Mouse (Mus musculus): ENCODE data around the gene Atp2b4. TPM values are rescaled to one million over a fixed set of nuclear protein-coding genes. Genes with fewer than 3 reads are reported as not detected.

The Atp2b4 gene
- polyA plus RNA-seq, 1 experiment from 2014 or later = 5.8 TPM

GRCm38 (mm10) chr1:133751621-133752020 lies 49.2 kb downstream of the Atp2b4 start:
- Histone ChIP-seq H3K4me3 (ENCODE audit: low read depth, low read length) (no peak overlapping the region), H3K36me3 (ENCODE audit: control insufficient read depth, insufficient read depth, low read length) (no peaks in the 10 kb centered on the region), H3K9ac (ENCODE audit: low read length) (no peak overlapping the region), H3K27me3 (ENCODE audit: control insufficient read depth, insufficient read depth, low read length) (no peaks in the 10 kb centered on the region), H3K27ac (replicated peaks; ENCODE audit: low read depth, low read length) (no peak overlapping the region), H3K9me3 (ENCODE audit: control insufficient read depth, low read length) (no peaks in the 10 kb centered on the region), H3K4me1 (ENCODE audit: control insufficient read depth, insufficient read depth, low read length) (no peaks in the 10 kb centered on the region), H3K4me2 (ENCODE audit: low read depth, severe bottlenecking) (no peak overlapping the region)
- ATAC-seq (ENCODE audit: insufficient number of reproducible peaks, low FRiP score, low TSS enrichment, low read depth) = no peak
- WGBS = 74% methylated on average over 3 of the region's 3 CpGs
- no peak for DNase-seq (ENCODE audit: low spot score)

- Histone ChIP-seq H3K4me1 (ENCODE audit: control insufficient read depth, insufficient read depth, low read length) (no peaks in the 10 kb centered on the region; the same call in 1 of the 2 replicates), H3K9me3 (ENCODE audit: control insufficient read depth, low read length) (no peaks in the 10 kb centered on the region), H3K27me3 (ENCODE audit: control insufficient read depth, insufficient read depth, low read length) (no peaks in the 10 kb centered on the region), H3K4me3 (ENCODE audit: low read depth, low read length) (no peak overlapping the region), H3K9ac (ENCODE audit: low read length) (no peak overlapping the region), H3K4me2 (ENCODE audit: low read depth, severe bottlenecking) (no peak overlapping the region), H3K27ac (replicated peaks; ENCODE audit: low read depth, low read length) (no peak overlapping the region), H3K36me3 (ENCODE audit: control insufficient read depth, insufficient read depth, low read length) (no peaks in the 10 kb centered on the region)
- ATAC-seq (ENCODE audit: insufficient number of reproducible peaks, low FRiP score, low TSS enrichment, low read depth) = no peak
- DNase-seq (ENCODE audit: low spot score) = no peak
- 75% methylated on average over 4 of the region's 4 CpGs for WGBS
These were observed 50.9 kb downstream of the Atp2b4 start for GRCm38 (mm10) chr1:133749954-133750353.

GRCm38 (mm10) chr1:133745078-133745495 lies 55.8 kb downstream of the Atp2b4 start:
- no peak overlapping the region for H3K27ac ChIP-seq (replicated peaks; ENCODE audit: low read depth, low read length)
- WGBS = 62% methylated on average over 9 of the region's 9 CpGs
- H3K9me3 ChIP-seq (ENCODE audit: control insufficient read depth, low read length) = no peaks in the 10 kb centered on the region
- DNase-seq (ENCODE audit: low spot score) = no peak
- no peak overlapping the region for H3K9ac ChIP-seq (ENCODE audit: low read length)
- no peaks in the 10 kb centered on the region for H3K36me3 ChIP-seq (ENCODE audit: control insufficient read depth, insufficient read depth, low read length)
- H3K4me3 ChIP-seq (ENCODE audit: low read depth, low read length) = no peak overlapping the region
- no peak for ATAC-seq (ENCODE audit: insufficient number of reproducible peaks, low FRiP score, low TSS enrichment, low read depth)
- H3K4me2 ChIP-seq (ENCODE audit: low read depth, severe bottlenecking) = no peak overlapping the region
- peaks cover 21% of the 10 kb centered on the region for H3K4me1 ChIP-seq (ENCODE audit: control insufficient read depth, insufficient read depth, low read length)
- no peaks in the 10 kb centered on the region for H3K27me3 ChIP-seq (ENCODE audit: control insufficient read depth, insufficient read depth, low read length)

- no peak for ATAC-seq (ENCODE audit: insufficient number of reproducible peaks, low FRiP score, low TSS enrichment, low read depth)
These were observed 56.2 kb downstream of the Atp2b4 start for GRCm38 (mm10) chr1:133744609-133745008.

DNA sequence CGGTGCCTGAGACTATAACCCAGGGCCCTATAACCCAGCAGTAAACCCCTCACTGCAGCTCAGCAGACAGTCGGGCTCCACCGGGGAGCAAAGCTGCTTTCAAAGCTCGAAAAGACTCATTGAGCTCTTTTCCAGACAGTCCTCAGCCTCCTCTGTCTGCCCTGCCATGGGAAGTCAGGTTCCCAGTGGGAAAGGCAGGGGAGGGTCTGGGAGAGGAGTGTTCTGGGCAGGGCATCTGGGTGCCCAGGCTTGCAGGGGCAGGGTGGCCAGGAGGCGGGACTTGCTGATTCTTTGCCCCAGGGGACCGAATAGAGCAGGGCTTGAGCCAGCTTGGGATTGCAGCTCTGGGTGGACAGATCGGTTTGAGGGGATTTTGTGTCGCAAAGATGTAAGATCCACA lies 58.3 kb downstream of the Atp2b4 start:
- Histone ChIP-seq H3K4me1 (ENCODE audit: control insufficient read depth, insufficient read depth, low read length) (peaks cover 21% of the 10 kb centered on the region), H3K4me2 (ENCODE audit: low read depth, severe bottlenecking) (no peak overlapping the region), H3K27ac (replicated peaks; ENCODE audit: low read depth, low read length) (peak overlapping the region; percentile 68; the same call in 1 of the 2 replicates), H3K27me3 (ENCODE audit: control insufficient read depth, insufficient read depth, low read length) (no peaks in the 10 kb centered on the region), H3K9me3 (ENCODE audit: control insufficient read depth, low read length) (no peaks in the 10 kb centered on the region), H3K9ac (ENCODE audit: low read length) (no peak overlapping the region), H3K4me3 (ENCODE audit: low read depth, low read length) (no peak overlapping the region), H3K36me3 (ENCODE audit: control insufficient read depth, insufficient read depth, low read length) (no peaks in the 10 kb centered on the region)
- no peak for DNase-seq (ENCODE audit: low spot score)
- 19% methylated on average over 8 of the region's 8 CpGs for WGBS
- no peak; the same call in 1 of the 2 replicates for ATAC-seq (ENCODE audit: insufficient number of reproducible peaks, low FRiP score, low TSS enrichment, low read depth)

More at GRCm38 (mm10) chr1:133744609-133745008, 56.2 kb downstream of the Atp2b4 start:
- H3K4me3 ChIP-seq (ENCODE audit: low read depth, low read length) = no peak overlapping the region
- 85% methylated on average over 4 of the region's 4 CpGs for WGBS
- no peak overlapping the region for H3K4me2 ChIP-seq (ENCODE audit: low read depth, severe bottlenecking)
- H3K9ac ChIP-seq (ENCODE audit: low read length) = no peak overlapping the region
- H3K27me3 ChIP-seq (ENCODE audit: control insufficient read depth, insufficient read depth, low read length) = no peaks in the 10 kb centered on the region
- no peak for DNase-seq (ENCODE audit: low spot score)
- H3K27ac ChIP-seq (replicated peaks; ENCODE audit: low read depth, low read length) = no peak overlapping the region
- H3K9me3 ChIP-seq (ENCODE audit: control insufficient read depth, low read length) = no peaks in the 10 kb centered on the region
- H3K36me3 ChIP-seq (ENCODE audit: control insufficient read depth, insufficient read depth, low read length) = no peaks in the 10 kb centered on the region
- peaks cover 21% of the 10 kb centered on the region for H3K4me1 ChIP-seq (ENCODE audit: control insufficient read depth, insufficient read depth, low read length)

DNA sequence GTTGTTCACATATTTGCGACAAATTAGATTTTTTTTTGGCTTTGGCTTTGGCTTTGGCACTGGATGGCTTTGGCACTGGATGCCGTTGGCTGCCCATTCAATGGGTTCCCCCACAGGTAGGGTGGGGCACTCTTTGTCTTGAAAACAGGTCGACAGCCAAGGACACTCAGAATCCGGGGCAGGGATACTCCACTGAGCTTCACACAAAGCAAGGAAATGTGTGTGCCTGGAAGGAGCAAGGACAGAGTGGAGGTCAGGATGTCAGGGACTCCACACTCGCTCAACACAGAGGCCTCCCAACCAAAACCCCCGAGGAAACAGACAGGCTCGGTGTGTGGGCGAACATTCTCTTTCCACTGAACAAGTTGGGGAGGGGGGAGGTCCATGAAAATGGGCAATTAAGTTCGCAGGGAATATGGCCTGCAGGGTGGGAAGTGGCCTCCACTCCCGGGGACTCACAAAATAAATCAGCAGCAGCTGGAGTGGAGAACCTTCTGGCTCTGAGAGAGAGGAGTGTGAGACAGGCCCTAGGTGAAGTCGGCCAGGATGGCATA lies 58.9 kb downstream of the Atp2b4 start:
- Histone ChIP-seq H3K4me3 (ENCODE audit: low read depth, low read length) (no peak overlapping the region), H3K27ac (replicated peaks; ENCODE audit: low read depth, low read length) (peak overlapping the region; percentile 68; the same call in 1 of the 2 replicates), H3K4me1 (ENCODE audit: control insufficient read depth, insufficient read depth, low read length) (peaks cover 21% of the 10 kb centered on the region), H3K36me3 (ENCODE audit: control insufficient read depth, insufficient read depth, low read length) (no peaks in the 10 kb centered on the region; the same call in 1 of the 2 replicates), H3K27me3 (ENCODE audit: control insufficient read depth, insufficient read depth, low read length) (no peaks in the 10 kb centered on the region), H3K4me2 (ENCODE audit: low read depth, severe bottlenecking) (no peak overlapping the region), H3K9ac (ENCODE audit: low read length) (no peak overlapping the region), H3K9me3 (ENCODE audit: control insufficient read depth, low read length) (no peaks in the 10 kb centered on the region)
- peak; percentile 68 for DNase-seq (ENCODE audit: low spot score)
- ATAC-seq (ENCODE audit: insufficient number of reproducible peaks, low FRiP score, low TSS enrichment, low read depth) = peak; percentile 73
- WGBS = 25% methylated on average over 11 of the region's 11 CpGs

DNA sequence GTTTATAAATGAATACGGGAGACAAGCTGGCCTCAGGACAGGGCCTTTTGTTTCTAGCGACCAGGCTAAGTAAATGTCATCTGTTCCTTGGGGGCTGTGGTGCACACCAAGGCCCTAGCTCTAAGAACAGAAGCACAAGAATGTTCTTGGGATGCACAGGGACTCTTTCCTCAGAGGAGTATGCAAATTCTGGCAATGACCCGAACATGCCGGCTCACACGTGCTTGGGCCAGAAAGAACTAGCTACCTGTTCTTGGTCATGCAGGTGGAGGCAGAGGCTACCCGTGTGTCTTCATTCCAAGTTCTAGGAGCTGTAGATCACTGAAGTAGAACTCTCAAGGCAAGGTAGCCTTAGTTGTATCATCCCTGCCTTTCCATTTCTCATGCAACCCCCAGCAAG lies 59.7 kb downstream of the Atp2b4 start:
- H3K4me2 ChIP-seq (ENCODE audit: low read depth, severe bottlenecking) = no peak overlapping the region
- H3K27ac ChIP-seq (replicated peaks; ENCODE audit: low read depth, low read length) = no peak overlapping the region
- no peak for DNase-seq (ENCODE audit: low spot score)
- peaks cover 21% of the 10 kb centered on the region for H3K4me1 ChIP-seq (ENCODE audit: control insufficient read depth, insufficient read depth, low read length)
- ATAC-seq (ENCODE audit: insufficient number of reproducible peaks, low FRiP score, low TSS enrichment, low read depth) = no peak
- H3K36me3 ChIP-seq (ENCODE audit: control insufficient read depth, insufficient read depth, low read length) = no peaks in the 10 kb centered on the region; the same call in 1 of the 2 replicates
- WGBS = 84% methylated on average over 6 of the region's 6 CpGs
- no peaks in the 10 kb centered on the region for H3K27me3 ChIP-seq (ENCODE audit: control insufficient read depth, insufficient read depth, low read length)
- H3K4me3 ChIP-seq (ENCODE audit: low read depth, low read length) = no peak overlapping the region
- no peaks in the 10 kb centered on the region for H3K9me3 ChIP-seq (ENCODE audit: control insufficient read depth, low read length)
- no peak overlapping the region for H3K9ac ChIP-seq (ENCODE audit: low read length)

- WGBS = 71% methylated on average over 7 of the region's 7 CpGs
- Histone ChIP-seq H3K4me1 (ENCODE audit: control insufficient read depth, insufficient read depth, low read length) (peaks cover 13% of the 10 kb centered on the region), H3K4me2 (ENCODE audit: low read depth, severe bottlenecking) (no peak overlapping the region), H3K9ac (ENCODE audit: low read length) (no peak overlapping the region), H3K27ac (replicated peaks; ENCODE audit: low read depth, low read length) (no peak overlapping the region), H3K27me3 (ENCODE audit: control insufficient read depth, insufficient read depth, low read length) (no peaks in the 10 kb centered on the region), H3K9me3 (ENCODE audit: control insufficient read depth, low read length) (no peaks in the 10 kb centered on the region), H3K36me3 (ENCODE audit: control insufficient read depth, insufficient read depth, low read length) (no peaks in the 10 kb centered on the region; the same call in 1 of the 2 replicates), H3K4me3 (ENCODE audit: low read depth, low read length) (no peak overlapping the region)
- DNase-seq (ENCODE audit: low spot score) (no peak), ATAC-seq (ENCODE audit: insufficient number of reproducible peaks, low FRiP score, low TSS enrichment, low read depth) (no peak)
These were observed 64.2 kb downstream of the Atp2b4 start for GRCm38 (mm10) chr1:133736664-133737063.

Data from limb, embryonic 11.5 days (tissue).